Mouse (Mus musculus) brain, embryonic 14.5 days (tissue): ENCODE measurements around the gene Pkd1l2.

Source experiments
- CTCF ChIP-seq: fragments of 200-500 bp; IDR thresholded peaks from 2 replicates; pipeline ENCODE4 v1.5.1; 2012; ENCODE audit warnings: inconsistent platforms, mild to moderate bottlenecking, moderate library complexity, borderline replicate concordance; ENCODE audit not compliant: insufficient read depth, insufficient read length; ENCODE audit errors: extremely low read depth
- POLR2A ChIP-seq: fragments of 200-500 bp; IDR thresholded peaks from 2 replicates; pipeline ENCODE4 v1.6.1; 2012; ENCODE audit warnings: mild to moderate bottlenecking, inconsistent platforms, borderline replicate concordance; ENCODE audit not compliant: poor library complexity, insufficient read depth, insufficient read length, severe bottlenecking; ENCODE audit errors: extremely low read depth

DNA sequence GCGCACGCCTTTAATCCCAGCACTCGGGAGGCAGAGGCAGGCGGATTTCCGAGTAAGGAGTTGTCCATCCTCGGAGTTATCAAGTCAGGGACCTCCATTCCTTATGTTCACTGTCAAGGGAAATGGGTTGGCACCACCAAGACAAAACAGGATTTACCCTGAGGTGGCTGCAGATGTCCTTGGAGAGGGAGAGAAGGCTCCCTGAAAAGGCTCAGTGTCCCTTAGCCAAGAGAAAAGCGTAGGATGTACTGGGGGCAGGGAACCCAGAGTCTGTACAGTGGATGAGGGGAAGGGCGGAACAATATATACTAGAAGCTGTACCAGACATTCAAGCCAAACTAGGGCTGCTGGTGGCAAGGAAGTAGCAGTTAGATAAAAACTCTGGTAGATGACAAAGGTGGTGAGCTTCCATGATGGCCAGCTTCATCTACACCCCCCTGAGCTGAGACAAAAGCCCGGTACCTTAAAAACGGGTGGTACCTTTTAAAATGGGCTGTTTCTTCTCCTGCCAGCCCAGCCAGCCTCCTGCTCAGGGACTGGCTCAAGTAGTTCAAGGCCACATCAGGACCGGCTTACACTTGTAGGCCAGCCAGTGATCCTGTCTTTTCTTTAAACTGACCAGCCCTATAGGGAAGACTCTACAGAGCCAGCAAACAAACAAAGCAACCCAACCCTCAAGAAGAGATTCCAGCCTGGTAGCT lies 88.1 kb downstream of the Pkd1l2 start:
- TF ChIP-seq CTCF (no peak), POLR2A (no peak)
